Mouse (Mus musculus) heart, postnatal 0 days (tissue): Measurements from ENCODE around the gene Mgat4b. TPM values are rescaled to one million over a fixed set of nuclear protein-coding genes. Genes with fewer than 3 reads are reported as not detected.

Experiments
- ATAC-seq: fragments of 200-750 bp; cut with Nextera tagmentation; 2 replicates; pipeline ENCODE4 v1.8.0; 2017; ENCODE audit warnings: low read depth, moderate number of reproducible peaks, moderate library complexity; ENCODE audit not compliant: insufficient read depth
- DNase-seq: peaks from one replicate; pipeline ENCODE4 v3.0.0-alpha.2; 2016; ENCODE audit warnings: low spot score
- H3K27ac ChIP-seq: fragments of 300-500 bp; sonication (generic); 2 replicates; pipeline ENCODE4 v1.5.1; 2014; ENCODE audit warnings: low read depth, mild to moderate bottlenecking
- H3K27me3 ChIP-seq: fragments of 300-500 bp; sonication (generic); 2 replicates; pipeline ENCODE4 v1.6.1; 2014; ENCODE audit warnings: low read length, mixed read lengths; ENCODE audit not compliant: control insufficient read depth, insufficient read depth
- H3K36me3 ChIP-seq: fragments of 300-500 bp; sonication (generic); replicated peaks from 2 replicates; pipeline ENCODE4 v1.6.1; 2014; ENCODE audit warnings: low read length, mixed read lengths; ENCODE audit not compliant: control insufficient read depth, insufficient read depth
- H3K4me1 ChIP-seq: fragments of 300-500 bp; sonication (generic); 2 replicates; pipeline ENCODE4 v1.6.1; 2014; ENCODE audit warnings: antibody characterized with exemption; ENCODE audit not compliant: control insufficient read depth, insufficient read depth
- H3K4me2 ChIP-seq: fragments of 300-500 bp; sonication (generic); 2 replicates; pipeline ENCODE4 v1.6.1; 2014; ENCODE audit warnings: low read depth, mild to moderate bottlenecking, low read length, moderate library complexity
- H3K4me3 ChIP-seq: fragments of 300-500 bp; sonication (generic); 2 replicates; pipeline ENCODE4 v1.5.1; 2014; ENCODE audit warnings: low read depth, low read length
- H3K9ac ChIP-seq: fragments of 300-500 bp; sonication (generic); replicated peaks from 2 replicates; pipeline ENCODE4 v1.6.1; 2014; ENCODE audit warnings: low read depth, low read length, mixed read lengths
- H3K9me3 ChIP-seq: fragments of 300-500 bp; sonication (generic); replicated peaks from 2 replicates; pipeline ENCODE4 v1.6.1; 2016; ENCODE audit warnings: low read length; ENCODE audit not compliant: control insufficient read depth
- CTCF ChIP-seq: IDR thresholded peaks from 2 replicates; pipeline ENCODE4 v1.5.1; 2016; ENCODE audit warnings: antibody characterized with exemption, control low read depth, low read depth
- EP300 ChIP-seq: IDR thresholded peaks from 2 replicates; pipeline ENCODE4 v1.6.1; 2016; ENCODE audit warnings: antibody characterized with exemption, low read depth
- WGBS: fragments of 180-500 bp; shearing (Covaris S2); extraction: QIAGEN DNeasy Blood & Tissue Kit; methylation state at CpG from one replicate; pipeline ENCODE4 v1.1.7; 2014; 5-methylcytosine and 5-hydroxymethylcytosine counted together
- polyA plus RNA-seq: library from polyadenylated mRNA; unstranded; fragments of >200 nt; fragmentation: Nextera tagmentation; extraction: Ambion mirVana; gene quantifications from 2 replicates; pipeline ENCODE4 v1.2.1, GENCODE M21; 2015
- total RNA-seq: library from RNA; depleted of rRNA; stranded (reverse); fragments of >200 nt; gene quantifications from 2 replicates; pipeline ENCODE4 v1.2.3, GENCODE M21; 2014; ENCODE audit warnings: low replicate concordance

Gene Mgat4b
- total and polyA plus RNA-seq, 2 experiments from 2014 or later = 39.6 to 69.2 TPM

- H3K27ac ChIP-seq = no peak overlapping the region
- no peak overlapping the region for H3K4me2 ChIP-seq
- H3K4me3 ChIP-seq = no peak overlapping the region
- H3K4me1 ChIP-seq = no peaks in the 10 kb centered on the region
- ATAC-seq (no peak), DNase-seq (no peak)
- TF ChIP-seq EP300 (no peak), CTCF (no peak)
- WGBS = 68% methylated on average over 4 of the region's 4 CpGs
- peaks cover 26% of the 10 kb centered on the region for H3K36me3 ChIP-seq
- H3K27me3 ChIP-seq = no peaks in the 10 kb centered on the region
- no peaks in the 10 kb centered on the region for H3K9me3 ChIP-seq
- H3K9ac ChIP-seq = no peak overlapping the region
Observed at GRCm38 (mm10) chr11:50194793-50195192, 15.9 kb upstream of the Mgat4b start.

DNA sequence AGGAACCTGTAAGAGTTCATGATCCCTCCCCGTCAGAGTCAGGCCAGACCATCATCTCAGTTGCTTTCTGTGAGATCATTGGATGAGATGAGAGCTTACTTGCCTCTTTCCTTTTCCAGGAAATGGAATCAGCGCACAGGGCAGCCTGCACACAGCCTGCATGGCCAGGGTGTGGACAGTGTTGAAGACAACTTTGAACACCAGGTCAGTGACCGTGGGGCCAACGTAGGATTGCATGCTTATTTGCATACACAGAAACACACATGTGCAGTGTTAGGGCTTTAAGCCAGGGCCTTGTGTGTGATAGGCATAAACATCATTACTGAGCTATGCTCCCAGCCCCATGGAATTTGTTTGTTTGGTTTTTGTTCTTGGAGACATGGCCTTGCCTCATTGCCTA, 13.2 kb upstream of the Mgat4b start:
- TF ChIP-seq EP300 (no peak), CTCF (no peak)
- no peaks in the 10 kb centered on the region for H3K9me3 ChIP-seq
- WGBS = 82% methylated on average over 4 of the region's 4 CpGs
- DNase-seq = no peak
- no peak overlapping the region for H3K9ac ChIP-seq
- ATAC-seq = no peak
- H3K4me3 ChIP-seq = no peak overlapping the region
- peaks cover 54% of the 10 kb centered on the region for H3K36me3 ChIP-seq
- no peaks in the 10 kb centered on the region for H3K4me1 ChIP-seq
- no peaks in the 10 kb centered on the region for H3K27me3 ChIP-seq
- H3K4me2 ChIP-seq = no peak overlapping the region
- H3K27ac ChIP-seq = no peak overlapping the region

DNA sequence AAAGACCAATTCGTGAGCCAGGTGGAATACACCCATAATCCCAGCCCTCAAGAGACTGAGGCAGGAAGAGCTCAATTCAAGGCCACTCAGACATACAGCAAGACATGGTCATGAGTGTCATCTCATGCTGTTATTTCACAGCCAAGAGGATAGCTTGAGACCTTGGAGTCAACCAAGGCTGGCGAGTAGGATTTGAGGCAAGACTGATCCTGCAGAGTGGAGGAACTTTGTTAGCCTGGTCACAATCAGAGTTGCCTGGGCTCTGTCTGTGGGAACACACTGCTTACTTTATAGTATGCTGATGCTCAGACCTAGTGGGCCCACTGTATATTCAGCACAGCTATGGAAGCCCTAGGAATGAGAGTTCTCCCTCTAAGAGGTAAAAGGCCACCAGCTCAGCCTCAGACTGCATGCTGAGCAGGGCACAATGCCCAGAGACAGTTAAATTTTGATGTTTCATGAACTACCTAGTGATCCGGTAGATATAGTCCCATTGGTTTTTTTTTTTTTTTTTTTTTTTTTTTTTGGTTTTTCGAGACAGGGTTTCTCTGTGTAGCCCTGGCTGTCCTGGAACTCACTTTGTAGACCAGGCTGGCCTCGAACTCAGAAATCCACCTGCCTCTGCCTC, 12.4 kb upstream of the Mgat4b start:
- H3K9ac ChIP-seq = no peak overlapping the region
- H3K4me2 ChIP-seq = no peak overlapping the region
- no peak for DNase-seq
- H3K36me3 ChIP-seq = peaks cover 62% of the 10 kb centered on the region
- H3K4me1 ChIP-seq = no peaks in the 10 kb centered on the region
- WGBS = 88% methylated on average over 3 of the region's 5 CpGs
- H3K4me3 ChIP-seq = no peak overlapping the region
- H3K9me3 ChIP-seq = no peaks in the 10 kb centered on the region
- H3K27me3 ChIP-seq = no peaks in the 10 kb centered on the region
- no peak overlapping the region for H3K27ac ChIP-seq
- TF ChIP-seq CTCF = no peak
- no peak for ATAC-seq

DNA sequence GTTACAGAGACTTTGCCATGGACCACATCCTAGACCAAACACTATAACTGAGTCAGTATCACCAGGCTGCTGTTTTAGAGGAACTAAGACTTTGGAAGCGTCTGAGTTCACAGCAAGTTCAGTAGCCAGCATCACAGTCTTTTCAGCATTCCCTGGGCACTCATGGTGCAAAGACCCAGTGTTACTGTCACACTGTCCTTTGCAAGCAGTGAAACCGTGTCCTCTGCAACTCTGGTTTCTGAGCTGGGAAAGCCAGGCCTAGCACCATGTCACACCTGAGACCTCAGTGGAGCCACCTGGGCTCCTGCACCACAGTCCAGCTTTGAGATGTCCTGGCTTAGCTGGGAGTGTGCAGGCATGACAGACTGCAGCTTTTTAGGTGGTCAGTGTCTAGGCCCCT, 11.8 kb upstream of the Mgat4b start:
- TF ChIP-seq CTCF (no peak), EP300 (no peak)
- 86% methylated on average over 2 of the region's 2 CpGs for WGBS
- ATAC-seq = no peak
- H3K36me3 ChIP-seq = peaks cover 68% of the 10 kb centered on the region
- no peaks in the 10 kb centered on the region for H3K9me3 ChIP-seq
- H3K9ac ChIP-seq = no peak overlapping the region
- H3K4me2 ChIP-seq = no peak overlapping the region
- H3K27ac ChIP-seq = no peak overlapping the region
- no peaks in the 10 kb centered on the region for H3K4me1 ChIP-seq
- no peak for DNase-seq
- no peak overlapping the region for H3K4me3 ChIP-seq
- H3K27me3 ChIP-seq = no peaks in the 10 kb centered on the region

- Histone ChIP-seq H3K4me3 (no peak overlapping the region), H3K27ac (no peak overlapping the region), H3K9ac (no peak overlapping the region), H3K27me3 (no peaks in the 10 kb centered on the region), H3K4me1 (peaks cover 4% of the 10 kb centered on the region; the same call in 1 of the 2 replicates), H3K36me3 (peaks cover 85% of the 10 kb centered on the region), H3K9me3 (no peaks in the 10 kb centered on the region), H3K4me2 (no peak overlapping the region)
- no peak for TF ChIP-seq EP300
- TF ChIP-seq CTCF = no peak
- WGBS = 43% methylated on average over 8 of the region's 8 CpGs
- DNase-seq (no peak), ATAC-seq (peak; percentile 15; the same call in 1 of the 2 replicates)
Observed at GRCm38 (mm10) chr11:50200613-50201012, 10.1 kb upstream of the Mgat4b start.

GRCm38 (mm10) chr11:50201590-50201989, 9.1 kb upstream of the Mgat4b start:
- no peak overlapping the region for H3K4me2 ChIP-seq
- H3K27ac ChIP-seq = no peak overlapping the region
- no peaks in the 10 kb centered on the region for H3K9me3 ChIP-seq
- whole genome bisulfite sequencing = 93% methylated on average over 3 of the region's 3 CpGs
- peaks cover 7% of the 10 kb centered on the region; the same call in 1 of the 2 replicates for H3K4me1 ChIP-seq
- TF ChIP-seq CTCF (no peak), EP300 (no peak)
- H3K27me3 ChIP-seq = no peaks in the 10 kb centered on the region
- H3K9ac ChIP-seq = no peak overlapping the region
- no peak overlapping the region for H3K4me3 ChIP-seq
- ATAC-seq (no peak), DNase-seq (no peak)
- peaks cover 94% of the 10 kb centered on the region for H3K36me3 ChIP-seq
